Mouse (Mus musculus) bone marrow macrophage, adult 2 months (primary cell): Measurements from ENCODE around the gene Hcrt.

ENCODE experiments used
- CTCF ChIP-seq: IDR thresholded peaks from 2 replicates; pipeline ENCODE4 v1.5.1; 2012; ENCODE audit warnings: low read depth, mild to moderate bottlenecking, low read length, moderate library complexity
- POLR2A ChIP-seq: IDR thresholded peaks from 2 replicates; pipeline ENCODE4 v1.6.1; 2012; ENCODE audit warnings: mild to moderate bottlenecking, low read depth, low read length, borderline replicate concordance

- TF ChIP-seq CTCF (no peak), POLR2A (no peak)
Measured at GRCm38 (mm10) chr11:100804409-100804808, 41.7 kb upstream of the Hcrt start.
